Mouse (Mus musculus) G1E-ER4 (cell line): ENCODE measurements around the gene Adh5. TPM values are rescaled to one million over a fixed set of nuclear protein-coding genes. Genes with fewer than 3 reads are reported as not detected.

Experiments
- GATA1 ChIP-seq: IDR thresholded peaks from one replicate; pipeline ENCODE4 v1.8.0; 2012; ENCODE audit warnings: low read length, inconsistent platforms
- polyA plus RNA-seq: library from polyadenylated mRNA; stranded (reverse); fragments of >175 nt; gene quantifications from 2 replicates; pipeline ENCODE4 v1.2.3, GENCODE M21; 2012

The Adh5 gene
- polyA plus RNA-seq, 1 experiment, result 5.8 TPM

- TF ChIP-seq GATA1, result no peak
Observed at GRCm38 (mm10) chr3:138489327-138490033, 46.6 kb downstream of the Adh5 start, which contains the start of gene Metap1. Gene Metap1, minus strand, starts transcription at chr3:138489515.

DNA sequence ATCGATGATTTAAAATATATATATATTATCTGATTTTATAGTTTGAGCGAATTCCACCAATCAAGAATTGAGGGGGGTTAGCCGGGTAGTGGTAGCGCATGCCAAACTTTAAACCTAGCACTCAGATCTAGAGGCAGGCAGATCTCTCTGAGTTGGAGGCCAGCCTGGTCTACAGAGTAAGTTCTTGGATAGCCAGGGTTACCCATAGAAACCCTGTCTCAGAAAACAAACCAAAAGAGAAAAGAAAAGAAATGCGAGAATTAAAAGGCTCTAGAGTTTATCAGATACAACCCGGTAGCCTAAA, 47.1 kb downstream of the Adh5 start:
- TF ChIP-seq GATA1, result no peak

- no peak for TF ChIP-seq GATA1
Observed at GRCm38 (mm10) chr3:138493668-138494067, 50.8 kb downstream of the Adh5 start.

DNA sequence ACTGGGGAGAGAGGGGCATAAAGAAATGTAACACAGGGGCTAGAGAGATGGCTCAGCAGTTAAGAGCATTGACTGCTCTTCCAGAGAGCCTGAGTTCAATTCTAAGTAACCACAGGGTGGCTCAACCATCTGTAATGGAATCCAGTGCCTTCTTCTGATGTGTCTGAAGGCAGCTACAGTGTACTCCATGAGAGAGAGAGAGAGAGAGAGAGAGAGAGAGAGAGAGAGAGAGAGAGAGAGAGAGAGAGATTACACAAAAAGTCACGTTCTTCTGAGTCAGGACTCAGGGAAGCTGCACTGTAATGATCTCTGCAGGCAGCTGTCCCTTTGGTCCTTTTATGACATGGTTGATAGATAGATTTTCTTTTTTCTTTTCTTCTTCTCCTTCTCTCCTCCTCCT, 51.7 kb downstream of the Adh5 start:
- no peak for TF ChIP-seq GATA1

GRCm38 (mm10) chr3:138495166-138496145, 52.6 kb downstream of the Adh5 start:
- no peak for TF ChIP-seq GATA1

GRCm38 (mm10) chr3:138498731-138499130, 55.8 kb downstream of the Adh5 start:
- TF ChIP-seq GATA1, result no peak

DNA sequence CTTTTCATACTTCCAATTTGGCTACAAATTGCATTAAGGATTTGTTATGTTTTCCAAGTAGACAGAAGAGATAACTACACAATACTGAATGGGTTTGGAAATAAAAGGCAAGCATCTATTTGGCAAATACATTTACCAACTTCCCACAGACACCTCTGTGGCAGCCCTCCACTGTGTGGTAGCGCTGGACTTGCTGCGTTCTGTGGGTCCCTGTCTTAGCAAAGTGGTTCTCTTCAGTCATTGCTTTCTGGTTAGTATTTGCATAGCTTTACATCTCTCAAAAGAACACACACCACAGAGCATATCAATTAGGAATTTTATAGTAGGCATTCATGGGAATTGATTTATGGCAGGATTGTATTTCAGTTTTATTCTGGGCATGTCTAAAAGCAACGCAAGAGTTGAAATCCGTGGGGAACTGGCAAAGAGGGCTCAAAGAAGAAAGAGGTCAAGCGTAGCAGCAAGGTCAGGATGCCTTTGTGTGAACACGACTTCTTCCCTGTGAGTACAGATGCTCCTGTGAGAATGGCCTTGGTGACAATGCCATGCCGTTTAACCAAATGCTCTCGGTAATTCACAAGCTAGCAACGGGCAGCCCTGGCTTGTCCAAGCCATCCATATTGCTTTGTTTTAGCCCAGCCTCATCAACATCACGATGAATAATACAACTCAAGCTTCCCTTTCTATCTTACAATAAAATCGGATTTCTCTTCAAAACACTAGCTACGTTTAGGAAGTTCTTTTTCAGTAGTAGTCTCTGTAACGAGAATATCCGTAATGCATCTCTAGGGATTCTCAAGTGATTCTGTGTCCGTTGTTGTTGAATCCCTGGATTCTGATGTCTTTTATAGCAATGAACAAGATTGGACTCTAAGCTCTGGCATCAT, 57.2 kb downstream of the Adh5 start:
- TF ChIP-seq GATA1, result no peak

DNA sequence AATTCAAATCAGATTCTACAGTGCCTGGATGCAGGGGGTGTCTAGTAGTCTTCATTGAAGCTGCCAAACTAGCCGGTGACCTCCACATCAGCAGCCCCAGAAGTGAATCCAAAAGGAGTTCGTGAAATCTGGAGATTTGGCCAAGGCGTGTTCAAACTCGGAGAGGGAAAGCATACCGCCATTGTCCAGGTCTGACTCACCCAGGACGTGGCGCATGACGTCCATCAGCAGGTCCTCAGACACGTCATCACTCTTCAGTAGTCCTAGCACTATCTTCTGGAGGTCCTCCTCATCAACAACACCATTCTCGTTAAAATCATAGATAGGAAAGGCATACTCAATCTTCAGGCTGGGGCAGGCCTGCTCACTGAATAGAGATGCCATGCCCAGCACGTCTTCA, 60.9 kb downstream of the Adh5 start:
- no peak for TF ChIP-seq GATA1

Other genes with a start within 250 kb of the Adh5 start
- not detected in 2 replicates for gene 4930579F01Rik, start 249.3 kb upstream of the Adh5 start, polyA plus RNA-seq
- gene Adh7, start 225.3 kb upstream of the Adh5 start, polyA plus RNA-seq, result not detected in 2 replicates
- not detected in 2 replicates for gene Adh1, start 182.1 kb upstream of the Adh5 start, polyA plus RNA-seq
- gene Adh6a, start 129.8 kb upstream of the Adh5 start, polyA plus RNA-seq, result not detected in 2 replicates
- not detected in 2 replicates for gene Adh6b, start 101.3 kb upstream of the Adh5 start, polyA plus RNA-seq
- gene Adh4, start 27.6 kb upstream of the Adh5 start, polyA plus RNA-seq, result not detected in 2 replicates
- 24.6 and 29.4 TPM in 2 replicates for gene Metap1, start 46.4 kb downstream of the Adh5 start, polyA plus RNA-seq
- gene Eif4e, start 83.1 kb downstream of the Adh5 start, polyA plus RNA-seq, result 7.1 and 8.3 TPM in 2 replicates